Mouse (Mus musculus): ENCODE data around the gene Cep112. TPM values are rescaled to one million over a fixed set of nuclear protein-coding genes. Genes with fewer than 3 reads are reported as not detected.

Gene Cep112
- polyA plus RNA-seq, 1 experiment: 0.34 TPM

DNA sequence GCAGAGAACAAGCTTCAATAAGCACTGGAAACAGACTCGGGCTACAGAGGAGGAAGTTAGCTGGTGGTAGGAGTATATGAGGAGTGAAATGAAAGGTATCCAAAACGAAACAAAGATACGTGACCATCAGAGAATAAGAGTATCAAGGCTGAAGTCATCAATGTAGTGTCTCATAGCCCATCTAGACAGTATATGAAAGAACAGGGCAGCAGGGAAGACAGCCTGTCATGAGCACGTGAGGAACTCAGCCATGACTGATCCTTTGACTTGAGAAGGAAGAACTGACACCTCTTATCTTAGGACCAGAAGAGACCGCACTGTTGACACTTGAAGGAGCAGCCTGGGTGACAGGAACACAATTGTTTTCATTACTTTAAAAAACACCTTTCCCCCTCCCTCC lies 373.4 kb downstream of the Cep112 start:
- Histone ChIP-seq H3K27ac (ENCODE audit: insufficient read depth, low read depth, low read length) (no peak overlapping the region), H3K27me3 (replicated peaks; ENCODE audit: control insufficient read depth, insufficient read depth, low read length) (no peaks in the 10 kb centered on the region), H3K36me3 (ENCODE audit: control insufficient read depth, insufficient read depth, low read length) (no peaks in the 10 kb centered on the region), H3K4me1 (ENCODE audit: control insufficient read depth, insufficient read depth, low read length) (no peaks in the 10 kb centered on the region), H3K4me3 (ENCODE audit: insufficient read depth, low read depth, low read length) (no peak overlapping the region)
- WGBS: 77% methylated on average over 5 of the region's 5 CpGs
- TF ChIP-seq POLR2A (IDR thresholded peaks at IDR 0.05; ENCODE audit: low read depth, low read length) (no peak), CTCF (conservative IDR thresholded peaks at IDR 0.05; ENCODE audit: insufficient read depth, insufficient read length, low read depth, low read length) (no peak)
- DNase-seq: no peak

- TF ChIP-seq CTCF (conservative IDR thresholded peaks at IDR 0.05; ENCODE audit: insufficient read depth, insufficient read length, low read depth, low read length) (no peak), POLR2A (IDR thresholded peaks at IDR 0.05; ENCODE audit: low read depth, low read length) (no peak)
- no peak for DNase-seq
- no peaks in the 10 kb centered on the region for H3K4me1 ChIP-seq (ENCODE audit: control insufficient read depth, insufficient read depth, low read length)
- H3K27me3 ChIP-seq (replicated peaks; ENCODE audit: control insufficient read depth, insufficient read depth, low read length): no peaks in the 10 kb centered on the region
- 71% methylated on average over 3 of the region's 3 CpGs for WGBS
- no peak overlapping the region for H3K27ac ChIP-seq (ENCODE audit: insufficient read depth, low read depth, low read length)
- H3K36me3 ChIP-seq (ENCODE audit: control insufficient read depth, insufficient read depth, low read length): no peaks in the 10 kb centered on the region
- H3K4me3 ChIP-seq (ENCODE audit: insufficient read depth, low read depth, low read length): no peak overlapping the region
Measured at GRCm38 (mm10) chr11:108799695-108800094, 374.7 kb downstream of the Cep112 start.

DNA sequence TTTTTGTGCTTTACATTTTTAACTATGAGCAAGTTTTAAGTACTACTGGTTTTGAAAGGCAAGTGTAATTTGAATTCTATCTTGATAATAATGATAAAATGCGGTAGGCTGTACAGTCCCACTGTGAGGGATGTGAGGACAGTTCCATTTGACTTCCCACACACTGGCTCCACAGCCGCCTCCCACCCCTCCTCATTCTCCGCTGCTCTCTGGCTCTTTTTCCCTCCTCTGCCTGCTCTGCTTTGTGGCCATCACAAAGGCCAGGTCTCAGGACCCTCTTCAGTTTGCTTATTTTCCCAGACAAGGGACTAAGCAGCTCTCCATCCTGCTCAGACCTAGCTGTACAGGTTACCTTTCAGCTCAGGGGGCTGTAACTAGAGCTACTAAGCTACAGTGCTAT lies 379.0 kb downstream of the Cep112 start:
- no peaks in the 10 kb centered on the region for H3K36me3 ChIP-seq (ENCODE audit: control insufficient read depth, insufficient read depth, low read length)
- no peaks in the 10 kb centered on the region for H3K27me3 ChIP-seq (replicated peaks; ENCODE audit: control insufficient read depth, insufficient read depth, low read length)
- H3K27ac ChIP-seq (ENCODE audit: insufficient read depth, low read depth, low read length): no peak overlapping the region
- 77% methylated on average over 3 of the region's 3 CpGs for WGBS
- H3K4me3 ChIP-seq (ENCODE audit: insufficient read depth, low read depth, low read length): no peak overlapping the region
- DNase-seq: no peak
- TF ChIP-seq POLR2A (IDR thresholded peaks at IDR 0.05; ENCODE audit: low read depth, low read length) (no peak), CTCF (conservative IDR thresholded peaks at IDR 0.05; ENCODE audit: insufficient read depth, insufficient read length, low read depth, low read length) (no peak)
- H3K4me1 ChIP-seq (ENCODE audit: control insufficient read depth, insufficient read depth, low read length): no peaks in the 10 kb centered on the region

DNA sequence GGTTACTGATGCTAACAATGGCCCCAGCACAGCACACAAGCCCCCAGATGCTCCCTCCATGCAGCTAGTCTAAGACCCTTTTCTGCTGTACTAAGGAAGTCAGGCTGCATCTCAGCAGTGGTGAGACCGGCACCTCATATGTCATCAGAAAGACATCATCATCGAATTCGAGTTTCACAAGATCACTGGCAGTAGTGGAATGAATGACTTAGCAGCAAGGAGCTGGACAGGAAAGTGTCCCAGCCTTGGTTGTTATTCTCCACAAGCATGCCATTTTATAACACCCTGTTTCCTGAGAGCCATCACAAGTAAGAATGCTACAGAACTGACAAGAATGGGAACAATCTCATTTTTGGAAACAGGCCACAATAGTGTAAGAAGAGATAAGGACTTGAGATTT lies 381.0 kb downstream of the Cep112 start:
- no peak overlapping the region for H3K27ac ChIP-seq (ENCODE audit: insufficient read depth, low read depth, low read length)
- no peaks in the 10 kb centered on the region for H3K36me3 ChIP-seq (ENCODE audit: control insufficient read depth, insufficient read depth, low read length)
- H3K4me3 ChIP-seq (ENCODE audit: insufficient read depth, low read depth, low read length): no peak overlapping the region
- no peaks in the 10 kb centered on the region for H3K27me3 ChIP-seq (replicated peaks; ENCODE audit: control insufficient read depth, insufficient read depth, low read length)
- TF ChIP-seq CTCF (conservative IDR thresholded peaks at IDR 0.05; ENCODE audit: insufficient read depth, insufficient read length, low read depth, low read length) (no peak), POLR2A (IDR thresholded peaks at IDR 0.05; ENCODE audit: low read depth, low read length) (no peak)
- no peaks in the 10 kb centered on the region for H3K4me1 ChIP-seq (ENCODE audit: control insufficient read depth, insufficient read depth, low read length)
- no peak for DNase-seq
- WGBS: 62% methylated on average over 3 of the region's 3 CpGs

DNA sequence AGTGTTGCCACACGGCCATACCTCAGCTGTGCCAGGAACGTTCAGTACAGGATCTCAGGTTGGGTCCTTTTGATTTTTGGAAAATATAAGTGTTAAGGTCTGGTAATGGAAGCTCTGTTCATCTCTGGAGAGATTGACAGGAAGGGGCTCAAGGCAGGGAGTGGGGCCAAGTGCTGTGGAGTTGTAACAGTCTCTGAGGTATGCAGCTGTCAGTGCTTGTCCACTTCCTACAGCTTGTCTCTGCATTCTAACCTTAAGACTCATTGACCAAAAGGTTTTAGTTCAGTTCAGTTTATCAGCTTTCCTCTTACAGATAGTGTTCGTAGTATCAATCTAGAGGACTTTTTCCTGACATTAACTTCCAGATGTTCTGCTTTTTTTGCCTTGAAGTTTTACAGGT lies 384.6 kb downstream of the Cep112 start:
- 84% methylated on average over 3 of the region's 3 CpGs for WGBS
- no peak overlapping the region for H3K27ac ChIP-seq (ENCODE audit: insufficient read depth, low read depth, low read length)
- no peaks in the 10 kb centered on the region for H3K4me1 ChIP-seq (ENCODE audit: control insufficient read depth, insufficient read depth, low read length)
- TF ChIP-seq POLR2A (IDR thresholded peaks at IDR 0.05; ENCODE audit: low read depth, low read length): no peak
- TF ChIP-seq CTCF (conservative IDR thresholded peaks at IDR 0.05; ENCODE audit: insufficient read depth, insufficient read length, low read depth, low read length): no peak
- H3K27me3 ChIP-seq (replicated peaks; ENCODE audit: control insufficient read depth, insufficient read depth, low read length): no peaks in the 10 kb centered on the region
- H3K4me3 ChIP-seq (ENCODE audit: insufficient read depth, low read depth, low read length): no peak overlapping the region
- no peak for DNase-seq
- H3K36me3 ChIP-seq (ENCODE audit: control insufficient read depth, insufficient read depth, low read length): no peaks in the 10 kb centered on the region

DNA sequence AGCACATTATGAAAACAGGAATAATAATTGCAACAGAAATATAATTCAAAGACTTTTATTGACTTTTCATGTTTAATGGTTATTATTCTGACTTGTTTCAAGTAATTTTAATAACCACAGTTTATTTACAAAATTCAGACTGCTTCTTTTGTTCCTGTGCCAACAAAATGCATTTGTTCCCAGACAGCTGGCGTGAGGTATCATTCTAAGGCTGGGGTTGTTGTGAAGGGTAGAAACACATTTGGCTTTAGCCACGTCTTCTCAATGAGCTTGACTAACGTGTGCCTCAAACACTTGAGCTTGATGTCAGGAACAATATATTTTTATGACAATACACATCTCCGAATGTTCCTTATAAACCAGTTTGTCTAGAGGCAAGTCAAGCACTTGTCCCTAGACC lies 396.8 kb downstream of the Cep112 start:
- TF ChIP-seq POLR2A (IDR thresholded peaks at IDR 0.05; ENCODE audit: low read depth, low read length): no peak
- no peak for TF ChIP-seq CTCF (conservative IDR thresholded peaks at IDR 0.05; ENCODE audit: insufficient read depth, insufficient read length, low read depth, low read length)
- no peaks in the 10 kb centered on the region for H3K4me1 ChIP-seq (ENCODE audit: control insufficient read depth, insufficient read depth, low read length)
- H3K27me3 ChIP-seq (replicated peaks; ENCODE audit: control insufficient read depth, insufficient read depth, low read length): no peaks in the 10 kb centered on the region
- H3K4me3 ChIP-seq (ENCODE audit: insufficient read depth, low read depth, low read length): no peak overlapping the region
- 81% methylated on average over 4 of the region's 4 CpGs for WGBS
- H3K36me3 ChIP-seq (ENCODE audit: control insufficient read depth, insufficient read depth, low read length): no peaks in the 10 kb centered on the region
- no peak for DNase-seq
- H3K27ac ChIP-seq (ENCODE audit: insufficient read depth, low read depth, low read length): no peak overlapping the region

DNA sequence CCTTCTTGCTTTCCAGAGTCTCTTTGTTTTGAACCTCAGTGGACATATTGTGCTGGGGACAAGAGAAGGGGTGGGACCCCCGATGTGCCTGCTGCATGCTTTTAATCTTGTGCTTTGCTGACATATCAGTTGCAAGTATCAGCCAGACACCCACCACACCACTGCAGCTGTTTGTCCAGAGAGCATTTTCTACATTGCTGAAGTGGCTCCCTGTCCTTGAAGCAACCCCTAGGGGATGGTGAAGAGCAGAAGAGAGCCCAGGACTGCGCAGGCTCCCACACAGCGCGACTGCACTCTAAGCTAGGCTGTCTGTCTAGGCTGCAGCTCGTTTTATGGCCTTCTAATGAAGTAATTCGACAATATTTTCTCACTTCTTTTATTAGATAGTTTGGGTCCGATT lies 397.3 kb downstream of the Cep112 start:
- Histone ChIP-seq H3K27ac (ENCODE audit: insufficient read depth, low read depth, low read length) (no peak overlapping the region), H3K36me3 (ENCODE audit: control insufficient read depth, insufficient read depth, low read length) (no peaks in the 10 kb centered on the region), H3K4me1 (ENCODE audit: control insufficient read depth, insufficient read depth, low read length) (no peaks in the 10 kb centered on the region), H3K27me3 (replicated peaks; ENCODE audit: control insufficient read depth, insufficient read depth, low read length) (no peaks in the 10 kb centered on the region), H3K4me3 (ENCODE audit: insufficient read depth, low read depth, low read length) (no peak overlapping the region)
- WGBS: 79% methylated on average over 7 of the region's 7 CpGs
- no peak for TF ChIP-seq CTCF (conservative IDR thresholded peaks at IDR 0.05; ENCODE audit: insufficient read depth, insufficient read length, low read depth, low read length)
- TF ChIP-seq POLR2A (IDR thresholded peaks at IDR 0.05; ENCODE audit: low read depth, low read length): no peak
- DNase-seq: no peak

- Histone ChIP-seq H3K27me3 (replicated peaks; ENCODE audit: control insufficient read depth, insufficient read depth, low read length) (no peaks in the 10 kb centered on the region), H3K36me3 (ENCODE audit: control insufficient read depth, insufficient read depth, low read length) (no peaks in the 10 kb centered on the region), H3K4me3 (ENCODE audit: insufficient read depth, low read depth, low read length) (no peak overlapping the region), H3K4me1 (ENCODE audit: control insufficient read depth, insufficient read depth, low read length) (no peaks in the 10 kb centered on the region), H3K27ac (ENCODE audit: insufficient read depth, low read depth, low read length) (no peak overlapping the region)
- peak; percentile 8 for DNase-seq
- no peak for TF ChIP-seq POLR2A (IDR thresholded peaks at IDR 0.05; ENCODE audit: low read depth, low read length)
- TF ChIP-seq CTCF (conservative IDR thresholded peaks at IDR 0.05; ENCODE audit: insufficient read depth, insufficient read length, low read depth, low read length): no peak
Measured at GRCm38 (mm10) chr11:108827321-108827720, 402.3 kb downstream of the Cep112 start.

All from kidney, adult 2 months (tissue).